Mouse (Mus musculus): ENCODE measurements around the gene Ror1. TPM values are rescaled to one million over a fixed set of nuclear protein-coding genes. Genes with fewer than 3 reads are reported as not detected.

Ror1 gene
- total RNA-seq, 2 experiments from 2014 or later = 5.3 to 5.8 TPM

GRCm38 (mm10) chr4:100393374-100394061 is 297.9 kb downstream of the Ror1 start:
- DNase-seq = no peak

GRCm38 (mm10) chr4:100395407-100395806 is 299.8 kb downstream of the Ror1 start:
- no peak for DNase-seq

- DNase-seq = no peak
Measured at GRCm38 (mm10) chr4:100398079-100398478, 302.5 kb downstream of the Ror1 start.

GRCm38 (mm10) chr4:100401078-100401477 is 305.5 kb downstream of the Ror1 start:
- no peak for DNase-seq

- DNase-seq = no peak
Measured at GRCm38 (mm10) chr4:100401581-100402470, 306.2 kb downstream of the Ror1 start.

GRCm38 (mm10) chr4:100407261-100407874 is 311.8 kb downstream of the Ror1 start:
- peak; percentile 62 to 79 for DNase-seq

- no peak for DNase-seq
Measured at GRCm38 (mm10) chr4:100409521-100409920, 313.9 kb downstream of the Ror1 start.

GRCm38 (mm10) chr4:100411841-100412539 is 316.4 kb downstream of the Ror1 start:
- no peak for DNase-seq

- no peak for DNase-seq
Measured at GRCm38 (mm10) chr4:100422756-100423155, 327.2 kb downstream of the Ror1 start.

GRCm38 (mm10) chr4:100426101-100426500 is 330.5 kb downstream of the Ror1 start:
- no peak for DNase-seq

GRCm38 (mm10) chr4:100429371-100429900 is 333.8 kb downstream of the Ror1 start:
- no peak for DNase-seq

- no peak for DNase-seq
Measured at GRCm38 (mm10) chr4:100435281-100436168, 339.9 kb downstream of the Ror1 start.

GRCm38 (mm10) chr4:100436169-100436547 is 340.6 kb downstream of the Ror1 start:
- DNase-seq = no peak

- DNase-seq = no peak
Measured at GRCm38 (mm10) chr4:100446897-100447296, 351.3 kb downstream of the Ror1 start.

- no peak for DNase-seq
Measured at GRCm38 (mm10) chr4:100462493-100463120, 367.0 kb downstream of the Ror1 start.

GRCm38 (mm10) chr4:100478592-100479321 is 383.2 kb downstream of the Ror1 start, which contains the start of gene Ube2u:
Ube2u (plus strand) TSS chr4:100478849.
- peak in 1 of 2 experiments; percentile 18 for DNase-seq

- no peak for DNase-seq
Measured at GRCm38 (mm10) chr4:100488447-100488846, 392.9 kb downstream of the Ror1 start.
